Mouse (Mus musculus) lung, adult 2 months (tissue): ENCODE results near the gene Foxp1. TPM values are rescaled to one million over a fixed set of nuclear protein-coding genes. Genes with fewer than 3 reads are reported as not detected.

Source experiments
- DNase-seq: peaks from one replicate; pipeline ENCODE4 v3.0.0; 2022
- H3K4me1 ChIP-seq: fragments of 200-500 bp; 2 replicates; pipeline ENCODE4 v1.6.1; 2011; ENCODE audit warnings: low read length; ENCODE audit not compliant: control insufficient read depth, insufficient read depth
- H3K4me3 ChIP-seq: fragments of 200-500 bp; replicated peaks from 2 replicates; pipeline ENCODE3; 2011; ENCODE audit warnings: low read depth, mild to moderate bottlenecking, control low read depth, low read length; ENCODE audit errors: extremely low read depth
- CTCF ChIP-seq: fragments of 200-500 bp; IDR thresholded peaks from 2 replicates; pipeline ENCODE4 v1.5.1; 2011; ENCODE audit warnings: mild to moderate bottlenecking, low read length, control low read depth; ENCODE audit not compliant: insufficient read depth
- POLR2A ChIP-seq: fragments of 200-500 bp; IDR thresholded peaks from 2 replicates; pipeline ENCODE4 v1.6.1; 2011; ENCODE audit warnings: low read depth, mild to moderate bottlenecking, control low read depth, low read length, borderline replicate concordance; ENCODE audit errors: extremely low read depth
- WGBS: fragments of 180-500 bp; shearing (Covaris S2); methylation state at CpG from one replicate; pipeline ENCODE4 v1.1.7; 2018; 5-methylcytosine and 5-hydroxymethylcytosine counted together
- polyA plus RNA-seq: library from polyadenylated mRNA; depleted of rRNA; stranded (reverse); fragments of >200 nt; gene quantifications from 2 replicates; pipeline ENCODE4 v1.2.3, GENCODE M21; 2012

The Foxp1 gene
- polyA plus RNA-seq, 1 experiment = 135 TPM

GRCm38 (mm10) chr6:98998971-98999932 lies 523.3 kb downstream of the Foxp1 start:
- 55% methylated on average over 35 of the region's 35 CpGs for WGBS
- DNase-seq = no peak

GRCm38 (mm10) chr6:98997742-98998141 lies 524.8 kb downstream of the Foxp1 start:
- no peak overlapping the region for H3K4me3 ChIP-seq
- no peak for DNase-seq
- peaks cover 55% of the 10 kb centered on the region for H3K4me1 ChIP-seq
- no peak for TF ChIP-seq POLR2A
- no peak for TF ChIP-seq CTCF
- 45% methylated on average over 9 of the region's 9 CpGs for WGBS

More at GRCm38 (mm10) chr6:98998971-98999932, 523.3 kb downstream of the Foxp1 start:
- no peak for TF ChIP-seq POLR2A
- no peak for TF ChIP-seq CTCF
- H3K4me1 ChIP-seq = peaks cover 42% of the 10 kb centered on the region
- no peak overlapping the region for H3K4me3 ChIP-seq

GRCm38 (mm10) chr6:98996822-98997221 lies 525.7 kb downstream of the Foxp1 start:
- no peak for TF ChIP-seq POLR2A
- TF ChIP-seq CTCF = no peak
- no peak overlapping the region for H3K4me3 ChIP-seq
- WGBS = 90% methylated on average over 2 of the region's 2 CpGs
- no peak for DNase-seq
- peaks cover 57% of the 10 kb centered on the region for H3K4me1 ChIP-seq

GRCm38 (mm10) chr6:98996346-98996745 lies 526.2 kb downstream of the Foxp1 start:
- 67% methylated on average over 1 of the region's 1 CpGs for WGBS
- TF ChIP-seq POLR2A (no peak), CTCF (no peak)
- no peak overlapping the region for H3K4me3 ChIP-seq
- no peak for DNase-seq
- H3K4me1 ChIP-seq = peaks cover 55% of the 10 kb centered on the region

- H3K4me1 ChIP-seq = peaks cover 55% of the 10 kb centered on the region
- H3K4me3 ChIP-seq = no peak overlapping the region
- TF ChIP-seq CTCF = no peak
- TF ChIP-seq POLR2A = no peak
- DNase-seq = no peak
- WGBS = 58% methylated on average over 4 of the region's 4 CpGs
Measured at GRCm38 (mm10) chr6:98995681-98996080, 526.8 kb downstream of the Foxp1 start.

DNA sequence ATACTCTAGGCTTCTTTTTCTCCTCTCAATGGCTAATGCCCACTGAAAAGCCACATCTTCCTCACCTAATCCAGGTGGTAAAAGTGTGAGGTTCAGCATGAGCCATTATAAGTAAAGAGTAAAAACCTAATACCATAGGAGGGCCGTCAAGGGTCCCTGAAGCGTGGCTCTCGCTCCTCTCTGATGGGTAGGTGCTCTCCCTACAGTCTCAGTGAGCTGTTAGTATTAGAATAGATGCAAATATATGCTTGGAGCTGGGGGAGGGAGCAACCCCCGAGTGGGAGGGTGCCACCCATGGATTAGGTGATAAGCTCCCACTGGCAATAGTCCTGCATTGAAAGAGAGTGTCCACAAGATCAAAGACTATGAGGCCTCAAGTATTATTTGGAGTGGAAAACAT lies 527.6 kb downstream of the Foxp1 start:
- DNase-seq = no peak
- Histone ChIP-seq H3K4me3 (no peak overlapping the region), H3K4me1 (peaks cover 51% of the 10 kb centered on the region)
- no peak for TF ChIP-seq POLR2A
- TF ChIP-seq CTCF = no peak
- 78% methylated on average over 4 of the region's 4 CpGs for WGBS

GRCm38 (mm10) chr6:98994104-98994787 lies 528.3 kb downstream of the Foxp1 start:
- no peak for DNase-seq
- Histone ChIP-seq H3K4me3 (no peak overlapping the region), H3K4me1 (peaks cover 49% of the 10 kb centered on the region)
- 49% methylated on average over 21 of the region's 21 CpGs for WGBS
- TF ChIP-seq POLR2A (no peak), CTCF (no peak)

DNA sequence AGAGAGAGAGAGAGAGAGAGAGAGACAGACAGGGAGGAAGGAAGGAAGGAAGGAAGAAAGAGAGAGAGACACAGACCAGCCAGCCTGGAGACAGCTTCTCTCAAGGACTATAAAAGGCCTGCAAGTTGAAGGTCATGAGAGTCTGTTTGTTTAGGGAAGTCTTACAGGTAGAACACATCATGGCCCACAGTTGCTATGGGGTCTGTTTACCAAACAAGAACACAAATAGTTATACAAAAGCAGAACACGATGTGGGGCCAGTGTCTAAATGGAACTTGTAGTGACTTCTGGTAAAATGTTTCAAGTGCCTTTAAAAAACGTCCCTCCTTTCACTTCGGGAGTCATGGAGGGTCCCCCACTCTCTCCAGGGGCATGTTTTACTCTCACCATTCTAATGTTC lies 529.3 kb downstream of the Foxp1 start:
- TF ChIP-seq CTCF (no peak), POLR2A (no peak)
- peaks cover 46% of the 10 kb centered on the region for H3K4me1 ChIP-seq
- no peak overlapping the region for H3K4me3 ChIP-seq
- no peak for DNase-seq
- 14% methylated on average over 3 of the region's 3 CpGs for WGBS

DNA sequence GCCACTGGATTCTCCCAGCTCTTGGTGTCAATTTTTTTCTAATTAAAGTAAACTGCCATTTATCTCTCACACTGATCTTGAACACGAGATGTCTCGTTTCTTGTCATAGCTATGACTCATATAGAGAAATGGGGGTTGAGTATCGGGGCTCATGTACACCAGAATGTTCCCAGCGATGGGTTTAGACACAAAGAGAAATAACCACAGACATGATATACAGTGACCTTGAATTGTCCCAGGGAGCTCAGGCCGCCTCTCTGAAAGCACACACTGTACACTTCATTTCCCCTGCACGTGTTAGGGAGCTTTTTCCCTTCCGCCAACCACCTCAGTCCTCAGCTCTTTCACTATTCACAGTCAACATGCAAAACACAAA lies 529.8 kb downstream of the Foxp1 start:
- Histone ChIP-seq H3K4me1 (peaks cover 45% of the 10 kb centered on the region), H3K4me3 (no peak overlapping the region)
- no peak for DNase-seq
- TF ChIP-seq CTCF (no peak), POLR2A (no peak)
- WGBS = 28% methylated on average over 7 of the region's 7 CpGs
